Mouse (Mus musculus): ENCODE measurements around the gene Sntn. TPM values are rescaled to one million over a fixed set of nuclear protein-coding genes. Genes with fewer than 3 reads are reported as not detected.

Sntn gene
- polyA plus RNA-seq (2015; fragmentation: Nextera tagmentation; extraction: Ambion mirVana), result 0.43 and 0.59 TPM in 2 replicates

GRCm38 (mm10) chr14:13670576-13670975 lies at the start of gene Sntn:
TSS of gene Sntn (plus strand) at chr14:13670876.
- no peaks in the 10 kb centered on the region for H3K9me3 ChIP-seq
- no peak for ATAC-seq (ENCODE audit: borderline replicate concordance, extremely low read depth, low FRiP score, low TSS enrichment)
- 60% methylated on average over 2 of the region's 2 CpGs for WGBS

DNA sequence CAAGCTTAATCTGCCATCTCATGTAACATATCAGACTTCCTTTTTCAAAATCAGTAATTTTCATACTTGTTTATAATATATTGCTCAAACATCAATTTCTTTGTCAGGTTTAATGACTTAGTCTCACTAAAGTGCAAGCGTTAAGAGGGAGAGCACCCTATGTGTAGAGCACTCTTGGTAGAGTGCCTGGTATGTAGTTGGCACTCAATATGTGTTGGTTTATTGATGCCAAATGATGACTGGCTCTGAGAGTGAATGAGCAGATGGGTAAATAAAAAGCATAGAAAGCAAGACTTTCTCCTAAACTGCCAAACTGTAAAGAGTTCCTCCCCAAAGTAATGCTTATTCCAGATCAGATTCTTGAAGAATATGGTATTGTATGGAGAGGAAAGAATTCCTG lies 20.8 kb upstream of the Sntn start:
- H3K9me3 ChIP-seq, result no peaks in the 10 kb centered on the region
- H3K36me3 ChIP-seq, result no peaks in the 10 kb centered on the region
- H3K4me2 ChIP-seq, result no peak overlapping the region
- no peak overlapping the region for H3K27ac ChIP-seq
- no peaks in the 10 kb centered on the region for H3K27me3 ChIP-seq
- no peak for ATAC-seq (ENCODE audit: borderline replicate concordance, extremely low read depth, low FRiP score, low TSS enrichment)
- H3K4me3 ChIP-seq, result no peak overlapping the region
- 80% methylated on average over 1 of the region's 1 CpGs for WGBS
- H3K9ac ChIP-seq, result no peak overlapping the region
- no peaks in the 10 kb centered on the region for H3K4me1 ChIP-seq

More at GRCm38 (mm10) chr14:13670576-13670975, at the start of gene Sntn:
- Histone ChIP-seq H3K4me3 (no peak within 1 kb of the TSS), H3K4me2 (no peak within 1 kb of the TSS), H3K9ac (no peak within 1 kb of the TSS), H3K27me3 (no peaks in the 10 kb centered on the region), H3K27ac (no peak within 1 kb of the TSS), H3K4me1 (no peaks in the 10 kb centered on the region), H3K36me3 (no peaks in the 10 kb centered on the region)

- Histone ChIP-seq H3K36me3 (no peaks in the 10 kb centered on the region), H3K4me3 (no peak overlapping the region), H3K4me1 (no peaks in the 10 kb centered on the region), H3K27me3 (no peaks in the 10 kb centered on the region), H3K9me3 (no peaks in the 10 kb centered on the region), H3K9ac (no peak overlapping the region), H3K4me2 (no peak overlapping the region), H3K27ac (no peak overlapping the region)
- WGBS, result 71% methylated on average over 1 of the region's 1 CpGs
- ATAC-seq (ENCODE audit: borderline replicate concordance, extremely low read depth, low FRiP score, low TSS enrichment), result no peak
Measured at GRCm38 (mm10) chr14:13651039-13651438, 19.6 kb upstream of the Sntn start.

- Histone ChIP-seq H3K27ac (no peak overlapping the region), H3K9me3 (no peaks in the 10 kb centered on the region), H3K27me3 (no peaks in the 10 kb centered on the region), H3K4me1 (no peaks in the 10 kb centered on the region), H3K4me2 (no peak overlapping the region), H3K9ac (no peak overlapping the region), H3K36me3 (no peaks in the 10 kb centered on the region), H3K4me3 (no peak overlapping the region)
- ATAC-seq (ENCODE audit: borderline replicate concordance, extremely low read depth, low FRiP score, low TSS enrichment), result no peak
- WGBS, result 62% methylated on average over 2 of the region's 2 CpGs
Measured at GRCm38 (mm10) chr14:13651541-13652298, 19.0 kb upstream of the Sntn start.

DNA sequence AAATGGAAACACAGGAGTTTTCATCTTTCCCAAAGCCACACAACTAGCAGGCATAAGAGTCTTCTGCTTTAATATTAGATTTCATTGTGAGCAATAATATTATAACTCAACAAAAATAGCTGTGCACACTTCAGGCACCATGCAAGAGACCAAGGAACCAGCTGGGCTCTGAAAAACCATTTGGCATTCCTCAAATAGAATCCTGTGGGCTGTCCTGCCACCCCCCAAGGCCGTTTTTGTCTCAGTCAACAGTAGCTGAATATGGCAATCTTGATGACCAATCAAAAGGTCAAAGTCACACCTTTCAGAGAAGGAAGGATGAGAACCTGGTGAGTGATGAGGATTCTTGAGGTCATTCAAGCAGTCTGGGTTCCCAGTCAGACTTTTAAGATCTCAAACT lies 16.0 kb downstream of the Sntn start:
- no peaks in the 10 kb centered on the region for H3K27me3 ChIP-seq
- H3K9ac ChIP-seq, result no peak overlapping the region
- 42% methylated on average over 1 of the region's 1 CpGs for WGBS
- no peaks in the 10 kb centered on the region for H3K36me3 ChIP-seq
- no peaks in the 10 kb centered on the region for H3K4me1 ChIP-seq
- no peak overlapping the region for H3K27ac ChIP-seq
- no peak overlapping the region for H3K4me3 ChIP-seq
- H3K4me2 ChIP-seq, result no peak overlapping the region
- ATAC-seq (ENCODE audit: borderline replicate concordance, extremely low read depth, low FRiP score, low TSS enrichment), result no peak
- no peaks in the 10 kb centered on the region for H3K9me3 ChIP-seq

DNA sequence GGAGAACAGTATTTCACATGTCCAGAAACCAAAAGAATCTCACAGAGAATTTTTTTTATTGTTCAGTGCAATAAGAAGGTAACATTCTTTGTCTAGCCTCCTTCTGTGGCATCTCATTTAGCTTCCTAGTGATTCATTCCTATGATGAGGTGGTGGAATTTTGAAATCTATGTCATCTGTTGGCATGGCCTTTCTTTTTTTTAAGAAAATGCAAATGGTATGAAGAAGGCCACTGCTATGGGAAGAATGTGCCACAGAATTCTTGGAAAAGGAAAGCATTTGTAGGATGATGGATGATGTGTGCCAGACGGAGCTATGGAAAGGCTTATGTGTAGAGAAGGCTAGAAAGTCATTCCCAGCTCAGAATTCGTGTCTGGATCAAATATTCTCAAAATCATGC lies 19.8 kb downstream of the Sntn start:
- ATAC-seq (ENCODE audit: borderline replicate concordance, extremely low read depth, low FRiP score, low TSS enrichment), result no peak
- H3K27ac ChIP-seq, result no peak overlapping the region
- no peaks in the 10 kb centered on the region for H3K9me3 ChIP-seq
- 35% methylated on average over 2 of the region's 2 CpGs for WGBS
- H3K4me2 ChIP-seq, result no peak overlapping the region
- H3K9ac ChIP-seq, result no peak overlapping the region
- no peak overlapping the region for H3K4me3 ChIP-seq
- no peaks in the 10 kb centered on the region for H3K27me3 ChIP-seq
- H3K36me3 ChIP-seq, result no peaks in the 10 kb centered on the region
- H3K4me1 ChIP-seq, result no peaks in the 10 kb centered on the region

DNA sequence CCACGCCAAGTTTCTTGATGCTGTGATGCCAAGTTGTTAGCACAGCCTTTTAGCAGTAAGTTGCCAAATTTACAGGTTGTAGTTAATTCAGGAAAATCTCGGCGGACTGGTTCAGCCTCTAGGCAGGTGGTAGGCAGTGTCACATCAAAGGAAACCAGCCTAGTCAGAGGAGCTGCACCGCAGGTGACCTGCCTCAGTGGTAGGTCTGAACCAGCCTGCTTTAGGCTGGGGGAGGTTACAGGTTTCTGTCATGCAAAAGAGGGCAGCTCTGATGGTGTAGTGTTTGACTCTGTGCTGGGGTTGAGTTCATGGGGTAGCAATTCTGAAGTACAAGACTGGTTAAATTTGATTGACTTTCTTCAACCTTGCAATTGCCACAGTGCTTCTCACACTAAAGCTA lies 61.6 kb downstream of the Sntn start:
- Histone ChIP-seq H3K4me3 (no peak overlapping the region), H3K9me3 (no peaks in the 10 kb centered on the region), H3K4me1 (no peaks in the 10 kb centered on the region), H3K36me3 (no peaks in the 10 kb centered on the region), H3K9ac (no peak overlapping the region), H3K4me2 (no peak overlapping the region), H3K27ac (no peak overlapping the region), H3K27me3 (no peaks in the 10 kb centered on the region)
- no peak for ATAC-seq (ENCODE audit: borderline replicate concordance, extremely low read depth, low FRiP score, low TSS enrichment)
- whole genome bisulfite sequencing, result 43% methylated on average over 4 of the region's 4 CpGs

Other genes starting within 250 kb of the Sntn start
- gene Gm281, start 243.6 kb downstream of the Sntn start, polyA plus RNA-seq (2015; fragmentation: Nextera tagmentation; extraction: Ambion mirVana), result 0.05 TPM in 1 of 2 replicates, not detected in the other

Measured in lung, embryonic 15.5 days (tissue).